Mouse (Mus musculus) CH12.LX (cell line): ENCODE results near the gene Stab1. TPM values are rescaled to one million over a fixed set of nuclear protein-coding genes. Genes with fewer than 3 reads are reported as not detected.

Source experiments
- DNase-seq: peaks from one replicate; pipeline ENCODE4 v3.0.0-alpha.2; 2013; ENCODE audit errors: extremely low read depth
- H3K27ac ChIP-seq: 2 replicates; pipeline ENCODE4 v1.5.1; 2012; ENCODE audit warnings: low read depth, mild to moderate bottlenecking, control low read depth, moderate library complexity; ENCODE audit not compliant: insufficient read depth
- H3K27me3 ChIP-seq: replicated peaks from 2 replicates; pipeline ENCODE3; 2012; ENCODE audit warnings: inconsistent platforms
- H3K36me3 ChIP-seq, 2 experiments: replicated peaks in 1 of 2; 2 replicates each; pipeline versions ENCODE3 to v1.6.1; 2012; ENCODE audit warnings: inconsistent platforms in 1 of 2, low read length in 1 of 2, mild to moderate bottlenecking in 1 of 2, mixed read lengths in 1 of 2, moderate library complexity in 1 of 2; ENCODE audit not compliant: control insufficient read depth in 1 of 2, insufficient read depth in 1 of 2
- H3K4me1 ChIP-seq, 2 experiments: 2 replicates each; pipeline ENCODE4 v1.6.1; 2012; ENCODE audit warnings: inconsistent platforms in 1 of 2, moderate library complexity in 1 of 2; ENCODE audit not compliant: insufficient read depth in 2 of 2, control insufficient read depth in 1 of 2
- H3K4me2 ChIP-seq: 2 replicates; pipeline ENCODE4 v1.6.1; 2012; ENCODE audit warnings: low read depth, mild to moderate bottlenecking, control low read depth; ENCODE audit not compliant: poor library complexity, insufficient read depth, severe bottlenecking
- H3K4me3 ChIP-seq, 3 experiments: fragments of 150-350 bp in 1 of 3; sonication (generic) in 1 of 3; replicated peaks in 1 of 3; 2 replicates each; pipeline versions ENCODE3 to v1.5.1; 2011 to 2012; ENCODE audit warnings: low read depth in 2 of 3, low read length in 2 of 3, mild to moderate bottlenecking in 2 of 3, moderate library complexity in 2 of 3, control low read depth in 1 of 3, improper control_type of control experiment in 1 of 3, inconsistent platforms in 1 of 3, mixed read lengths in 1 of 3; ENCODE audit not compliant: poor library complexity in 1 of 3
- H3K79me2 ChIP-seq: replicated peaks from 2 replicates; pipeline ENCODE4 v1.6.1; 2012; ENCODE audit warnings: mild to moderate bottlenecking, moderate library complexity; ENCODE audit not compliant: control insufficient read depth, poor library complexity, insufficient read depth, severe bottlenecking; ENCODE audit errors: extremely low read depth
- H3K9ac ChIP-seq: 2 replicates; pipeline ENCODE4 v1.6.1; 2012; ENCODE audit warnings: low read depth, mild to moderate bottlenecking, control low read depth, moderate library complexity; ENCODE audit not compliant: insufficient read depth
- H3K9me3 ChIP-seq: replicated peaks from 2 replicates; pipeline ENCODE3; 2012; ENCODE audit warnings: low read length, inconsistent platforms, mixed read lengths
- BHLHE40 ChIP-seq: IDR thresholded peaks from 2 replicates; pipeline ENCODE4 v1.6.1; 2011; ENCODE audit warnings: mild to moderate bottlenecking, low read depth, low read length, improper control_type of control experiment
- CHD1 ChIP-seq: IDR thresholded peaks from 2 replicates; pipeline ENCODE4 v1.6.1; 2012; ENCODE audit warnings: low read depth, low read length, improper control_type of control experiment, inconsistent platforms
- CHD2 ChIP-seq: IDR thresholded peaks from 2 replicates; pipeline ENCODE4 v1.6.1; 2011; ENCODE audit warnings: low read length, improper control_type of control experiment
- CTCF ChIP-seq, 2 experiments: IDR thresholded peaks in 1 of 2; conservative IDR thresholded peaks in 1 of 2; 2 replicates each; pipeline ENCODE4 v1.5.1; 2011 to 2012; ENCODE audit warnings: low read depth in 2 of 2, low read length in 2 of 2, improper control_type of control experiment in 1 of 2, inconsistent platforms in 1 of 2, mild to moderate bottlenecking in 1 of 2, moderate library complexity in 1 of 2
- E2F4 ChIP-seq: IDR thresholded peaks from 2 replicates; pipeline ENCODE4 v1.6.1; 2011; ENCODE audit warnings: low read depth, low read length, improper control_type of control experiment; ENCODE audit not compliant: insufficient replicate concordance
- ELF1 ChIP-seq: IDR thresholded peaks from 2 replicates; pipeline ENCODE4 v1.6.1; 2014; ENCODE audit warnings: low read depth, mild to moderate bottlenecking, inconsistent platforms, low read length, improper control_type of control experiment
- EP300 ChIP-seq: IDR thresholded peaks from 2 replicates; pipeline ENCODE4 v1.6.1; 2011; ENCODE audit warnings: low read length, improper control_type of control experiment
- ETS1 ChIP-seq: conservative IDR thresholded peaks from 2 replicates; pipeline ENCODE4 v1.6.1; 2012; ENCODE audit warnings: low read depth, mild to moderate bottlenecking, inconsistent platforms, low read length, improper control_type of control experiment, moderate library complexity
- HCFC1 ChIP-seq: IDR thresholded peaks from 2 replicates; pipeline ENCODE4 v1.6.1; 2012; ENCODE audit warnings: low read depth, mild to moderate bottlenecking, inconsistent platforms, low read length, improper control_type of control experiment
- JUN ChIP-seq: IDR thresholded peaks from 2 replicates; pipeline ENCODE4 v1.6.1; 2011; ENCODE audit warnings: low read depth, mild to moderate bottlenecking, low read length, improper control_type of control experiment, moderate library complexity; ENCODE audit not compliant: insufficient read depth
- KAT2A ChIP-seq: IDR thresholded peaks from 2 replicates; pipeline ENCODE4 v1.6.1; 2012; ENCODE audit warnings: low read length, improper control_type of control experiment, inconsistent platforms; ENCODE audit not compliant: insufficient replicate concordance
- MAFK ChIP-seq: IDR thresholded peaks from 2 replicates; pipeline ENCODE4 v1.6.1; 2011; ENCODE audit warnings: low read length, improper control_type of control experiment; ENCODE audit not compliant: insufficient replicate concordance
- MAZ ChIP-seq: IDR thresholded peaks from 2 replicates; pipeline ENCODE4 v1.6.1; 2012; ENCODE audit warnings: low read depth, mild to moderate bottlenecking, inconsistent platforms, low read length, improper control_type of control experiment, moderate library complexity
- MXI1 ChIP-seq: IDR thresholded peaks from 2 replicates; pipeline ENCODE4 v1.6.1; 2011; ENCODE audit warnings: mild to moderate bottlenecking, low read depth, low read length, improper control_type of control experiment
- NRF1 ChIP-seq: IDR thresholded peaks from 2 replicates; pipeline ENCODE4 v1.6.1; 2014; ENCODE audit warnings: low read depth, mild to moderate bottlenecking, inconsistent platforms, low read length, improper control_type of control experiment, moderate library complexity
- PAX5 ChIP-seq: IDR thresholded peaks from 2 replicates; pipeline ENCODE4 v1.6.1; 2012; ENCODE audit warnings: low read length, inconsistent platforms, mixed read lengths
- POLR2AphosphoS2 ChIP-seq: IDR thresholded peaks from 2 replicates; pipeline ENCODE4 v1.6.1; 2011; ENCODE audit warnings: low read depth, low read length, improper control_type of control experiment
- RAD21 ChIP-seq: IDR thresholded peaks from 2 replicates; pipeline ENCODE4 v1.6.1; 2011; ENCODE audit warnings: low read depth, mild to moderate bottlenecking, low read length, improper control_type of control experiment, moderate library complexity
- SIN3A ChIP-seq: IDR thresholded peaks from 2 replicates; pipeline ENCODE4 v1.6.1; 2012; ENCODE audit warnings: low read length, improper control_type of control experiment, inconsistent platforms
- dilution Hi-C: fragments of 300-500 bp; cut with MboI; formaldehyde crosslinking; loops from 2 replicates; pipeline ENCODE4 v1.14.3; 2020; ENCODE audit warnings: low sequenced_read_pairs; ENCODE audit not compliant: extremely low pct_unique_long_range_greater_than_20kb, extremely low pct_ligation_motif_present
- in situ Hi-C: fragments of 300-500 bp; cut with MboI; formaldehyde crosslinking; loops from 3 replicates; pipeline ENCODE4 v1.14.3; 2019; ENCODE audit warnings: low sequenced_read_pairs, low pct_ligation_motif_present, low pct_unique_long_range_greater_than_20kb, mixed read lengths
- polyA plus RNA-seq: library from polyadenylated mRNA; unstranded; fragments of >175 nt; gene quantifications from 2 replicates; pipeline ENCODE4 v1.2.1, GENCODE M21; 2012; ENCODE audit warnings: low read depth; ENCODE audit not compliant: insufficient read length
- total RNA-seq, 2 experiments: library from RNA; depleted of rRNA; stranded (reverse); fragments of 300-350 nt in 1 of 2; fragments of >200 nt in 1 of 2; gene quantifications; 2 replicates each; pipeline ENCODE4 v1.2.3; 2012 to 2014

The Stab1 gene
- total and polyA plus RNA-seq, 3 experiments, result 3.9 to 11.2 (median 5.8) TPM

DNA sequence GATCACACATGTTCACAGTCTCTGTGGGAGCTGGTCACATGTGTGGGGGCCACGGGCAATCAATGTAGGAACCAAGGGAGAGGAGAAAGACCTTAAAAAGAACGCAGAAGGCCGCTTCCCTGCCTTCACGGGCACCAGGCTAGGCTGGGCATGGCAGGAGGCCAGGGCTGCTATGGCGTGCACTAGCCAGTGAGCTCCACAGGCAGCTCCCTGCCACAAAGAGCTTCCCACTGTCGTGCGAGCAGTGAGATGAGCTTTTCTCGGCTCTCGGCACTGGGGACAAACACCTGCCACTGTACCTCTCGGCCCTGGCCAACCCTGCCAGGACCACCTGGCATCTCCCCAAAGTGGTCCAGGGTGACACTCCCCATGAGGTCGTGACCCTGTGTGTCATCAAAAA is 2.9 kb upstream of the Stab1 start:
- in situ Hi-C loops, result no loop called here
- H3K4me3 ChIP-seq, result no peak overlapping the region
- TF ChIP-seq ELF1, result no peak
- no peak for TF ChIP-seq RAD21
- no peak for TF ChIP-seq MAZ
- TF ChIP-seq CHD2, result no peak
- TF ChIP-seq CTCF (conservative IDR thresholded peaks at IDR 0.05 in 1 of 2, IDR thresholded peaks at IDR 0.05 in 1 of 2; ENCODE audit: low read depth in 2 of 2, low read length in 2 of 2), result no peak
- TF ChIP-seq MAFK, result no peak
- no peaks in the 10 kb centered on the region for H3K9me3 ChIP-seq
- no peaks in the 10 kb centered on the region for H3K27me3 ChIP-seq
- no peak overlapping the region for H3K4me2 ChIP-seq
- DNase-seq, result no peak
- no peak overlapping the region for H3K27ac ChIP-seq
- H3K4me1 ChIP-seq, result peaks cover 7 to 24% of the 10 kb centered on the region in 2 experiments; a peak in 3 of 4 replicates
- no peak overlapping the region for H3K9ac ChIP-seq
- no peaks in the 10 kb centered on the region for H3K79me2 ChIP-seq
- H3K36me3 ChIP-seq, result peaks cover 59 to 64% of the 10 kb centered on the region in 2 experiments
- dilution Hi-C loops, result no loop called here

DNA sequence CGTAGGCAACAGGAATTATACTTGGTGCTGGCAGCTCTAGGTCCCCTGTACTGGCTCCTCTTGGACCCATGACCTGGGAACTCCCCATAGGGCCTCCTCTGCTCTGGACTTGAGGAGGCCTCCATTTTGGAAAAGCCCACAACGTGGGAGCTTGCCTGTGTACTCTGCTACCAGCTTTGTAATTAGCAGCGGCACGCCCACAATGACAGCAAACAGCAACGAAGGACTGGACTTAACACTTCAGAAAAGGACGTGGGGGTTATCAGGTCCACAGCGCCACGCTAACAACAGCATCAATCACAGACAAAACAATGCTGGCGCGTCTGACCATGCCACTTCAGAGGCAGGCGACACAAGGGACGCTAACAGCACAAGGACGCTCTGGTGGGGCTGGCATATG is 2.5 kb upstream of the Stab1 start:
- Histone ChIP-seq H3K36me3 (peaks cover 55 to 60% of the 10 kb centered on the region in 2 experiments), H3K79me2 (no peaks in the 10 kb centered on the region), H3K4me1 (peaks cover 11 to 28% of the 10 kb centered on the region in 2 experiments; a peak in 3 of 4 replicates), H3K4me3 (no peak overlapping the region), H3K9me3 (no peaks in the 10 kb centered on the region), H3K27me3 (no peaks in the 10 kb centered on the region), H3K4me2 (no peak overlapping the region), H3K27ac (no peak overlapping the region), H3K9ac (no peak overlapping the region)
- TF ChIP-seq JUN (no peak), KAT2A (no peak), MXI1 (no peak), MAFK (no peak), BHLHE40 (no peak), E2F4 (no peak), POLR2AphosphoS2 (no peak), HCFC1 (no peak), PAX5 (no peak), ETS1 (no peak), SIN3A (no peak), CHD1 (no peak), NRF1 (no peak), EP300 (no peak)
- no peak for DNase-seq
- dilution Hi-C loops, result no loop called here
- in situ Hi-C loops, result no loop called here
